Mouse (Mus musculus) layer of hippocampus, postnatal 14 days (tissue): ENCODE data around the gene Psme4. TPM values are rescaled to one million over a fixed set of nuclear protein-coding genes. Genes with fewer than 3 reads are reported as not detected.
A peak's percentile ranks its signal among the peaks of the same experiment; 100 is the strongest.

Experiments
- DNase-seq, 2 experiments: peaks; one replicate each; pipeline ENCODE4 v3.0.0; 2021 to 2022; ENCODE audit warnings: low spot score in 2 of 2, mixed read lengths in 1 of 2
- total RNA-seq, 2 experiments: library from RNA; stranded (reverse); gene quantifications; 2 replicates each; pipeline ENCODE4 v1.2.3; 2021

Psme4 gene
- total RNA-seq, 2 experiments from 2014 or later, result 50.9 to 52.3 TPM

DNA sequence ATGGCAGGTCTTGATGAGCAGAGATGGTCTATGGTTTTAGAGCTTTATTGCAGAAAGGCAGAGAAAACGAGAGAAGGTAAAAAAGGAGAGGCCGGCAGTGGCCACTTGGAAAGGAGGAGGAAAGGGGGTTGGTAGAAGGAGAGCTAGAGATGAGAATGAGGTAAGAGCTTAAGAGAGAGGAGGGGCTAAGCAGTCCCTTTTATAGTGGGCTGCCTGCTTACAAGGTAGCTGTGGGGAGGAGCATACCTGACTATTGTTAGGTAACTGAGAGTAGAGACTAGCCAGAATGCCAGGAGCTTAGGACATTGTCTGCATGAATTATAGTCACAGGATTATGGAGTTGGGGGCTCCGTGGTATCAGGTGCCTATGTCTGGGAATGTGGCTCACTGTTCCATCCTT, 14.0 kb downstream of the Psme4 start:
- DNase-seq, result no peak

DNA sequence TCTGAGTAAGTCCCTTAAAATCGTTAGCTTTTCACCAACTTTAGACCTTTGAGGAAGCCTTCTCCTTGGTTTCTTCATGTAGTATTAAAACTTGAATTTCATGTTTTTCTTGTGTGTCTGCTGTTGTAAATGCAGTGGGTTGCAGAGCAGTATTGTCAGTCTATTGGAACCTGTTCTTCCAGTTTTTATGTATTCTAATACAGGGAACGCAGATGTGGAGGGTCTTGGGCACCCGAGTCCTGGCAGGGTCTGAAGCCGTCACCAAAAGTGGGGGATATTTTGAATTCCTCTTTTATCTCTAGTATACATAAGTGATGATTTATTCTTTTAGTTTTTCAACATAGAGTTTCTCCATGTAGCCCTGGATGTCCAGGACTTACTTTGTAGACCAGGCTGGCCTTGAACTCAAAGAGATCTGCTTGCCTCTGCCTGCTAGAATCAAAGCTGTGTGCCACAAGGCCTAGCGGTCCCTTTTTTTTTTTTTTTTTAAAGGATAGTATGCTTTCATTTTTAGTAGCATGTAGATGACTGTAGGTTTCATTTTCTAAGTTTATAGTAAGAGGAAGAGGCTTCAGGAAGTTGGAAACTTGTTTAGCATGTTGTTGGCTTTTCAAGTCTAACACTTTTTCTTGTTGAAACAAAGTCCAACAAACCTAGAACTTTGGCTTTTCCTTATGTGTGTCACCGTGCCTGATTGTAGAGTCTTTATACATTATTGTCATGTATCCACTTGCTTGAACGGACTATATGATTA, 14.9 kb downstream of the Psme4 start:
- DNase-seq, result no peak

DNA sequence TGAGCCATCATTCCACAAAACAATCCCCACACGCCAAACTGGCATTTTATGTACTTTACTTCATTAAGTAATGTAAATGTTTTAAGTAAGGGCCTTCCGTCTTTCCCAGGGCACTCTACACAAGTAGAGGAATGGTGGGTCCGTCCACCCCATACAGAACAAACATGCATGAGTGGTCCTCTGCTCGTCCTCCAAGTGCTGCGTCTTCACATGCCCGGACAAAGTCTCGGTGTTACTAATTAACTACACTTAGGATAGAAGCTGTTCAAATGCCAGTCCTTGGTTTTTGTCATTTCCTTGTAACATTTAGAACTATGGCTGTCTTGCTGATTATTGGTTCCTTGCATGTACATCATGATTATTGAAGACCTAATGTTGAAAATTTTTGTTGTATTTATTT, 21.2 kb downstream of the Psme4 start:
- no peak for DNase-seq

DNA sequence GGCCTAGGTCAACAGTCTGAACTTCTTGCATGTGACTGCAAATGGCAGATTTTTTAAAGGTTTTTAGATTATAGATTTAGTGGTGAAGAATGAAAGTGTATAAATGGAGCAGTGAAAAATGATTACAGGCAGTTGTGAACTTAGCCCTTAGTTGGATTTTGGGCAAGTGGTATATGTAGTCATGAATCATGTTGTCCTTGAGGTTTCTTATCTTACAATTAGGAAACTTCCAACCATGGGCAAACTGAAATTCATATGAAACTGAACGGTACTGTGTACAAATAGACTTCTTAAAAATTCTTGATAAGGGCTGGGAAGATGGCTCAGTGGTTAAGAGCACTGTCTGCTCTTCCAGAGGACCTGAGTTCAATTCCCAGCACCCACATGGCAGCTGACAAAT, 22.2 kb downstream of the Psme4 start:
- no peak for DNase-seq

DNA sequence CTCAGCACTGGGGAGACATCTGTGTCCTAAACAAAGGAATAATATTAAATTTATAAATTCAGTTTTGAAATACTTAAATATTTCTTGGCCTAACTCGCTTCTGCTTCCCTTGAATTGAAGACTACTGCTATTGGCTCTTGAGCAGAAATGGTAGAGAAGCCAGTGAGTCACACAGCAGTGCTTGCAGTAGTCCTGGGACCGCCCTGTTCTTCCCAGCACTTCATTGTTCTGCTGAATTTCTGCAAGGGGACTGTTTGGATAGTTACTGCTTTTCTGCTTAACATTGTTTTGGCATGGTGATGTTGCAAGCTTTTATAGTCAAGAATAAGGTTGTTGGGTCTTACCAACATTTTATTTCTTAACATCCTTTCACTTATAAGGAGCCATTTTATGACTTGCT, 25.7 kb downstream of the Psme4 start:
- DNase-seq, result no peak

DNA sequence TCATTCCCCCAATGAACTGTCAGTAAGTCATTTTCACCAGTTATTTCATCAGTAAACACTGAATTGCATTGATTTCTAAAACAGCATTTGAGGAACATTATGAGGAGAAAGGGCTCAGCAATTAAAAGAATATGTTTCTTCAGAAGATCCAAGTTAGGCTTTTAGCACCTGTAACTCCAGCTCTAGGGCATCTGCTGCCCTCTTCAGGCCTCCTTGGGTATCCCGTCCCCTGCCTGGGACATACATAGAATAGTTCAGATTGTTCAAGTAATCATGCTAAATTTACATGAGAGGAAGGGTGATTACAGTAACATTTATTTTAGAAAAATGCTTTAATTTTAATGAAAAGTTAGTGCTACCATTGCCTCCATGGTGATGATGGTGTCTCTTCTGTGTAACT, 28.0 kb downstream of the Psme4 start:
- no peak for DNase-seq

DNA sequence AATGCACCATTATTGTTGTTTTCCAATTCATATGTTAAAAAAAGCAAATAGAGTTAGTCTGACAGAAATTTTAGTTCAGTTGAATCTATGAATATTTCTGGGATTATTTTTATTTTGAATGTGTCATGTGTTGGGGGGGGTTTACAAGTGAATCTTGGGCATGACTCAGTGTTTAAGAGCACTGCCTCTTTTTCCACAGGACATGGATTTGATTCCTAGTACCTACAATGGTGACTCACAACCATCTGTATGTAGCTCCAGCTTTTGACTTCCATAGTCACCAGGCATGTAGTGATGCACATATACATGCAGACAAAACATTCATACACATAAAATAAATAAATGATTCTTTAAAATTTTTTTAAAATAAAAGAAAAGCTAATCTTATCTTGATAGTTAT, 28.6 kb downstream of the Psme4 start:
- no peak for DNase-seq

DNA sequence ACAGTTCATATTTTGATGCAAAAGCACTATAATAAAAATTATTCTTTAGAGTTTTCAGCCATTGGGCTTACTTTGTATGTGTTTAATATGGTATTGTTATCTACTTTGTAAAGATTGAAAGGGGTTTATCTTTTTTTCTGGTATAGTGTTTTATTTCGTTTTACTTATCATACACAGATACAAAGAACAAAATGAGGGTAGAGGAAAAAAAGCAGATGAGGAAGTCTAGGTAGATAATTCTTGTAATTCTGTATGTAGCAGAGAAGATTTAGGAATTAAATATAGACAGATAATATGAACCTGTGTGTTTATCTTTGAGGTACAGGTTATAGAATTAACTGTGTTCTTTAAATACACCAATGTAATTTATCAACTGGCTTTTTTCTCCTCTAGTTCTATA, 30.9 kb downstream of the Psme4 start:
- no peak for DNase-seq

DNA sequence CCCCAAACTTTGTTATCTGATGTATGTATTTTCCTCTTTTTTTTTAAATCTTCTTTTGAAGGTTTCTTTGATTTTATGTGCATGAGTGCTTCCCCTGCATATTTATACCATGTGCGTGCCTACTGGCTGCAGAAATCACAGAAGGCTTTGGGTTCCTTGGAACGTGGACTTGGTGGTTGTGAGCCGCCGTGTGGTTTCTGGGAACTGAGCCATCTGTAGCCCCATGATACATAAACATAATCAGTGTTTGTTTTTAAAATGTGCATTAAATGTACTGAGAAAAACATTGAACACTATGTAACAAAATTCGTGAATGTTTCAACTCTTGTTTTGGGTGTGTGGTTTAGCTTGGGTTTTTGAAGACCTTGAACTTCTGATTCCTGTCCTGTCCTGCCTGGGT, 49.6 kb downstream of the Psme4 start:
- DNase-seq, result no peak

DNA sequence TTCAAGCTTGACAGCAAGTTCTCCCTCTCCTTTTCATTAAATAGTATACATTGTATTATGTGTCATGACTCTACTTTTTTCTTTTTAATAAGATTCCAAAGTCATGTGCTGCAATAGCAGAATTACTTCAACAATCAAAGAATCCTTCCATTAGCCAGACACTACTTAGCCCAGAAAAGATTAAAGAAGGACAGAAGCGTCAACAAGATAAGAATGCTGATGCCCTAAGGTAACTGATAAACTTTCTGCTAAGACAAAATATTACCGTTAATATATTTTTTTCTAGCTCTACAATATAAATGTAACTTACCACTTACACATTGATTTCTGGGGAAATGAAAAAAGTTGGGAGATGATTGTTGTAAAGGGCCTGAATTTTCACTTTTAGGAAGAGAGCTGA, 67.3 kb downstream of the Psme4 start:
- no peak for DNase-seq

DNA sequence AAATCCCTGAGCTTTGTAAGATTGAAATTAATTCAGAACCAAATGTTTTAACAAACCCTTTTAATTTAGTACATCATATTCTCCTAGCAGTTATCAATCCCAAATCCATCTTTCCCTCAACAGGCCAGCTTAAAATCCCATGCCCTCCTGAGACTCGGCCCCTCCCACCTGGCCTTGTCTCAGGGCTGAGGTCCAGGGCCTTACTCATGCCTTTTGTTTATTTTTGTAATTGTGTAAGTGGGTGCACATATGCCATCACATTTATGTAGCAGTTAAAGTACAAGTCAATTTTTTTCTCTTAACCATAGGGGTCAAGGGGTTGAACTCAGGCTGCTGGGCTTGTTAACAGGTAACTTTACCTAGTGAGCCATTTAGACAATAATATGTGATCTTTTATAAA, 72.8 kb downstream of the Psme4 start:
- DNase-seq, result no peak

DNA sequence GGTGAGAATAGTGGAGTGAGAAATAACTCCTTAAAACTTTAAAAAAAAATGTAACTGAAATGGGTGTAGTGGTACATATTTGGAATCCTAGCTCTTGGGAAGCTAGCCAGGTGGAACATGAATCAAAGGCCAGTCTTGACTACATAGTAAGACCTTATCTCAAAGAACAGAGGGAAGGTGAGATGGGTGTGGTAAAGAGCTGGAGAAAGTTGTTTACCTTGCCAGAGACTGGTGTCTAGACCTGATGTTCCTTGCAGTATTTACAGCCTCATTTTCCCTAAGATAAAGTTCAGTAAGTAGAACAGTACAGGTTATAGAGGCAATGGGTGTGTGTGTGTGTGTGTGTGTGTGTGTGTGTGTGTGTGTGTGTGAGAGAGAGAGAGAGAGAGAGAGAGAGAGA, 100.9 kb downstream of the Psme4 start:
- no peak for DNase-seq

DNA sequence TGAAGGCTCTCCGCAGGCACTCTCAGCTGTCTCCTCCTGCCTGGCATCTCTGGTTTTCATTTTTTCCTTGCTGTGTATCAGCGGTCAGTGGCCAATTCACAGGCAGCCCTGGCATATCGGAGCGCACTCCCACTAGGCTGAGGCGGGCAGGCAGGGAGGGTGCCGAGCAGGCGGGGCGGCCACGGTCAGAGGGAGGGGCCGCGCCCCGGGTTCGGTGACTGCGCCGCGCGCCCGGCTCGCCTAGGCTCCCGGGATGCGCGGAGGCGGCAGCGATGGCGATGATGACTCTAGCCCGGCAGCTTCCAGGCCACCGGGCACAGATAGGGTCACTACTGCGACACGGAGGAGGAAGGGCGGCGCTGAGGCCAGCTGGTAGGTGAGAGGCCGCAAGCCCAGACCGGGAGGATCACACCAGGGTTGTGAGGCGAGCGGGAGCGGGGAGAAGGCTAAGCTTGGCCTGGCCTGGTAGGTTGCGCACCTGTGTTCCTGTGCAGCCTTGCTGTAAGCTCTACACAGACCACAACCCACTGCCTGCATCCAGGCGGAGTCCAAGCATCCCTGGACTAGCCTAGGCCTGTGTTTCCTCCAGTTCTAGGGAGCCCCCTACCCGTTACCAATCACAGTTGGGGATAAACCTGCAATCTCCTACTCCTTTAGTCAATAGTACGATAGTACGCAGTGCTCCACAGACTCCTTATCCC, 113.8 kb downstream of the Psme4 start, which contains the start of the genes Gpr75 and Asb3:
Gpr75 (plus strand) TSS at position 188 of the 701 bp plus-strand sequence.
Asb3 (plus strand) TSS at position 246 of the 701 bp plus-strand sequence.
- peak; percentile 59 to 61 for DNase-seq

DNA sequence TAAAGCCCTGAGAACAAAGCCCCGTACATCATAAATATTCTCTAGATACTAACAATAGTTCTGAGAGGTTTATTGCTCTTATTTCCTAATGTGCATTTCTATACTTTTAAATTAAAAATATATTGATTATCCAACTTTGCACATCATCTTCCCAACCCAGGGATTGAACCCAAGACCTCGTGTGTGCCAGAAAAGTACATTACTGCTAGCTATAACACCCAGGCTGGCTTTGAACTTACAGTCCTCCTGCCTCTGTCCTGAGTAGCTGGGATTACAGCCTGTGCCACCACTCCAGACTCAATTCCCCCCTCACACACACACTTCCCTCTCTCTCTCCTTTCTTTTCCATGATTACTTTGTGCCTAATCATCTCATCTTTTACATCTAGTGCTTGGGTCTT, 116.6 kb downstream of the Psme4 start:
- no peak for DNase-seq

DNA sequence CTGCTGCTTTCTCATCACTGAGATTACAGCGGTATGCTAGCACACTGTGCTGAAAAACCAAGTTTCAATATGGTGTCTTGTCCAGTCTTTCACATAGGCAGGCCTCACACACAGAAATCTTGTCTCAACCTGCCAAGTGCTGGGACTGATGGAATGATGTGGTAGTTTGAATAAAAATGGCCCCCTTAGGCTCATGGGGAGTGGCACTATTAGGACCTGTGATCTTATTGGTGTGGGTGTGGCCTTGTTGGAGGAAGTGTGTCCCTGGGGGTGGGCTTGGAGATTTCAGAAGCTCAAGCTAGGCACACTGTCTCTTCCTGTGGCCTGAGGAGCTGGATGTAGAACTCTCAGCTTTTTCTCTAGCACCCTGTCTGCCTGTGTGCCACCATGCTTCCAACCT, 124.7 kb downstream of the Psme4 start:
- no peak for DNase-seq

DNA sequence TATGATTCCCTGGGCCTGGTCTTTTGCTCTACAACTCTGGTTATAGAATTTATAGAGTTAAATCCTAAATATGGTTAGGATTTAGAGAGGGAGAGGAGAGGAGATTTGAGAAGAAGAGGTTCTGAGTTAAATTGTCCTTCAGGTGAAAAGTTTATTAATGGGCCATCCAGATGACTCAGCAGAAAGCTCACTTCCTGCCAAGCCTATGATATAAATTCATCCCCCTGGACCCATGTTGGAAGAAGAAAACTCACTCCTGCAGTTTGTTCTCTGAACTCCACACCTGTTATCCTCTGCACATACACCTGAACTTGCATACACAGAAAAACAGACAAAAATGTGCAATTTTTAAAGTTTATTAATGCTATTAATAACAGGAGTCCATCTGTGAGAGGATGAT, 127.8 kb downstream of the Psme4 start:
- DNase-seq, result no peak

DNA sequence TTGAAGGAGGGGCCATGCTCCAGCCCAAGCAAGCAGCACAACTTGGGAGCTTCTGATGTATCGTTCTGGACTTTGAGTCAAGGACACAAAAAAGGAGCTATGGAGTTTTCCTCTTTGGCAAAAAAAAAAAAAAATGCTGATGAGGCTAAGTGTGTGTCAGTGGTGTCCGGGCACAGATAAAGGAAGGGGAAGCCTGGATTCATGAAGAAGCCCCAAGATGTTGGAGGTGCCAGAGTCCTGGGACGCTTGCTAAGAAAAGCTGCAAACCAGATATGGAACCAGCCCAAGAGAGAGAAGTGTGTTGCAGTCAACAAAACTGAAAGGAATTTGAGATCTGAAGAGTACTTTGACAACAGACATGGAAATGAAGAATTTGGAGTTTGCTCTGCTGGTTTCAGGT, 140.8 kb downstream of the Psme4 start:
- no peak for DNase-seq

DNA sequence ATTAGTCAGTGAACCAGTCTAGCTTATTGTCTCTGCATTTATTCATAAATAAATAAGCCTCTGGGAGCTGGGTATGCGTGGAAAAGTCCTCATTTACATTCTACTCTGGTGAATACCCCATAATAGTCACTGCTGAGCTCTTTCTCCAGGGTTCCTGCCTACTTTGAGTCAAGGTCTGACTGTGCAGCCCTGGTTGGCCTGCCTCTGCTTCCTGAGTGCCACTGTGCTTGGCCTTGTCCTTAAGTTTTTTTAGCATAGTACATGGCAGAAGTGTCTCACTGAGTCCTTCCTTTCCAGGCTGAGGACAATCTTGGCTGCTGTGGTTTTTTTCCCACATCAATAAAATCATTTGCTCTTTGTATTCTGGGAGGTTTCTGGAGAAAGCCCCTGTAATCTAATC, 149.1 kb downstream of the Psme4 start:
- DNase-seq, result no peak

DNA sequence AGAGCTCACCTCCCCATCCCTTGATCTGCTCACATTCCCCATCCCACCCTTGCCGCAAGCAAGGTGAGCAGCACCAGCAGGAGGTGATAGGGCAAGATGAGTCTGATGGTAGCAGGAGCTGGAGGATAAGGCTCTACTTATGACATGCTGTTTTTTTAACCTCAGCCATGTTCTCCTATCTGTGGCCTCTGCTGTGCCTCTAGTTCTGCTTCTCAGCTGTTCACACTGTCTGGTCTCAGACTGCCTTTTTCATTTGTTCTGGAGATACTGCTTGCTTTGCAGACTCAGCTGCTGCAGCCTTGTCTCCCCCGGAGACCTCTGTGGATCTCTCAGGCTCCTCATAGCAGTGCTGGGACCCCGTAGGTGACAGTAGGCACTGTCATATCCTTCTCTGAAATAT, 151.8 kb downstream of the Psme4 start:
- DNase-seq, result no peak

DNA sequence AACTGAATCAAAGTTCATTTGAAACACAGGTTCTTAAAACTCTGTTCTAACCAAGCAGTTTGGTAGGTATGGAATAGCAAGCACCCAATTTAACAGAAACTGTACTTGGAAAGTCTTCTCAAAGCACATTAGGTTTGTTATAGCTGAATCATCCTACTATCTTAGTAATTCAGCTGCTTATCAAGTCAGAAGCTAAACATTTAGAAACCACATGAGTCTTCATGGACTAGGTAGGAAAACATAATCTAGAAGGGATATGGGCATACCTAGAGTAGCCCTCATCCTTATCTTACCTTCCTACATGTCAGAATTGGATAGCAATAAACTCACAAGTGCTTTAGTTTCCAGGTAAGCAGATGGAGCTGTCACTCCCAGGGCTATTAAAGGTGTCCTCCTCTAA, 156.6 kb downstream of the Psme4 start:
- DNase-seq, result no peak

DNA sequence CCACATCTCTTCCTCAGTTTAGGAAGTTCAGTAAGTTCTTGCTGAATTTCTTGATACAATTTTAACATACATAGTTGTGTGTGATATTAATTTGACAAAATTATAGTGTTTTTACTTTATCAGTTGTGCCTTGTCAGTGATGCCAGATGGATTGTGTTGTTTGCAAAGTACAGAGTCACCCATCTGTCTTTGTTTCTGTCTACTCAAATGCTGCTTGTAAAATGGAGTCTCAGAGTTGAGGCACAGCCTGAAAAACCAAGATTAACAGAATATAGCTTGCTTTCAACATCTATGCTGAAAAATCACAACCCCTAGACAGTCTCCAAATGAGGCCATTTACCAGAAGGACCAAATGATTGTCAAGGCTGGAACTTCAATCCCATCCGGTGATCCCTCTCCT, 157.0 kb downstream of the Psme4 start:
- DNase-seq, result peak in 1 of 2 experiments; percentile 35
